Mouse (Mus musculus): ENCODE data around the gene Nmur2. TPM values are rescaled to one million over a fixed set of nuclear protein-coding genes. Genes with fewer than 3 reads are reported as not detected.

Gene Nmur2
- 0.27 and 0.41 TPM in 2 replicates for polyA plus RNA-seq (2015; fragmentation: Nextera tagmentation; extraction: Ambion mirVana)

DNA sequence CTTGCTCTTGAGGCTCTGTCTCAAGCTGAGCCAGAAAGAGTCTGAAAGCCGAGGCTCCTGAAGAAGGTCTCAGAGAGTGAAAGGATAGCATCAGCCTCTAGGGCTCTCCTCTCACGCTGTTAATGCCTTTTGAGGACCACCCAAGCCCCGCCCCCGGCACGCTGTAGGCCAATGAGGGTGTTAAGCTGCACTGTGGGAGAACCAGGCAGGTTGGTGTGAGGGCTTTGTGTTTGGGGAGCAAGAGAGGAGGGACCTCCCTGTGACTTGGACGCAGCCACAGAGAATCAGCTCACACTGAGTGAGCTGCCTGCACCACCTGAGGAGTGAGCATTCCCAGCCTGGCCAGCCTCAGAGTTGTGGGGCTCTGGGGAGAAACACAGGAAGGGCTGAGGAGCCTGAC, at the start of gene Nmur2:
TSS of gene Nmur2 (minus strand) at position 94 of the 400 bp plus-strand sequence.
- H3K4me1 ChIP-seq (ENCODE audit: control insufficient read depth, insufficient read depth, low read length) = peaks cover 4% of the 10 kb centered on the region; the same call in 1 of the 2 replicates
- peak within 1 kb of the TSS; percentile 27; the same call in 1 of the 2 replicates for H3K4me2 ChIP-seq (ENCODE audit: low read length)
- H3K9me3 ChIP-seq (replicated peaks; ENCODE audit: control insufficient read depth, low read length, poor library complexity, severe bottlenecking) = no peaks in the 10 kb centered on the region
- H3K36me3 ChIP-seq (ENCODE audit: control insufficient read depth, insufficient read depth, low read length) = no peaks in the 10 kb centered on the region
- WGBS = 4% methylated on average over 6 of the region's 6 CpGs
- no peaks in the 10 kb centered on the region for H3K27me3 ChIP-seq (ENCODE audit: control insufficient read depth, insufficient read depth, low read depth, low read length)
- ATAC-seq = peak; percentile 36; the same call in 1 of the 2 replicates
- H3K9ac ChIP-seq (ENCODE audit: low read depth, low read length) = no peak within 1 kb of the TSS
- no peak within 1 kb of the TSS for H3K27ac ChIP-seq (ENCODE audit: low read length)
- no peak within 1 kb of the TSS for H3K4me3 ChIP-seq (ENCODE audit: low read depth, low read length)

DNA sequence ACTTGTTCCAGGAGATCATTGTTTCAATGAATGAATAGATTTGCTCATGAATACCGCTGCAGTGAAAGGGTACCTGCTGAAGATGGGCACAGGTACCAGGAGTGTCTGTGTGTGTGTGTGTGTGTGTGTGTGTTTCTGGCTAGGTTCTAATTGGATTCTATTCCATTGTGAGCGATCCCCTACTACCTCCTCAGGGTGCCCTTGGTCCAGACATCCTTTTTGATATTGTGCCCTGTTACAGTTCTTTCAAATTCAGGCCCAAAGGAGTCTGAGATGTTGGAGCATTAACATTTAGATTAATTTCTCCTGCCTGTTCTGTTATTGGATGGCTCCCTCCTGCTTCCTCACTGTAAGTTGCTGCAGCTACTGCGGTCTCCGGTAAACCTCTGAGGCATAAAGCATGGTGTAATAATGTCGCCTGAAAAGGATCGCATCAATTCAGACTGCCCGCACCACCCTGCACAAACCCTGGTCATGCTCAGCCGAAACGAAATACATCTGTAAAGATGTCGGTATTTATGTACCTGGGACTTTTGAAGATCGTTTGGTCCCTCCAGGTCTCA, 48.4 kb upstream of the Nmur2 start:
- Histone ChIP-seq H3K9ac (ENCODE audit: low read depth, low read length) (no peak overlapping the region), H3K27ac (ENCODE audit: low read length) (no peak overlapping the region), H3K9me3 (replicated peaks; ENCODE audit: control insufficient read depth, low read length, poor library complexity, severe bottlenecking) (no peaks in the 10 kb centered on the region), H3K4me3 (ENCODE audit: low read depth, low read length) (no peak overlapping the region), H3K27me3 (ENCODE audit: control insufficient read depth, insufficient read depth, low read depth, low read length) (no peaks in the 10 kb centered on the region), H3K36me3 (ENCODE audit: control insufficient read depth, insufficient read depth, low read length) (no peaks in the 10 kb centered on the region), H3K4me1 (ENCODE audit: control insufficient read depth, insufficient read depth, low read length) (no peaks in the 10 kb centered on the region), H3K4me2 (ENCODE audit: low read length) (no peak overlapping the region)
- ATAC-seq = peak; percentile 56; the same call in 1 of the 2 replicates
- 73% methylated on average over 11 of the region's 11 CpGs for WGBS

DNA sequence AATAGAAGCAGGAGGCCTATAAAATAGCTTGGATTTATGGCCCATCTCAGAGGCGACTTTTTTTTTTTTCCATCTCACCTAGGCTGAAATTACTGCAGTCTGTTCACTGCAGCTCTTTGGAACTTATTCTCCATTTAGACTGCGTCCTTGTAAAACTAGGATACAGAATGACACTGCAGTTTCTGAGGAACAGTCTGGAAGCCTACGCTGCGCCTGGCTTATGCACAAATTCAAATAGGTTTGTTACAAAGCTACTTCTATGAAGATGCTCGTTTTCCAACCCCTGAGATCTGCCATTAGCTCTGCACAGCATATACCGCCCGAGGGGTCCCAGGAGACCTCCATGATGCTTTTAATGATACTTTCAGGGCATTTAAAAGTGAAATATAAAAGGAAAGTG, 31.3 kb upstream of the Nmur2 start:
- Histone ChIP-seq H3K4me3 (ENCODE audit: low read depth, low read length) (no peak overlapping the region), H3K4me1 (ENCODE audit: control insufficient read depth, insufficient read depth, low read length) (no peaks in the 10 kb centered on the region), H3K36me3 (ENCODE audit: control insufficient read depth, insufficient read depth, low read length) (no peaks in the 10 kb centered on the region), H3K27me3 (ENCODE audit: control insufficient read depth, insufficient read depth, low read depth, low read length) (no peaks in the 10 kb centered on the region), H3K4me2 (ENCODE audit: low read length) (no peak overlapping the region), H3K9me3 (replicated peaks; ENCODE audit: control insufficient read depth, low read length, poor library complexity, severe bottlenecking) (no peaks in the 10 kb centered on the region), H3K9ac (ENCODE audit: low read depth, low read length) (no peak overlapping the region), H3K27ac (ENCODE audit: low read length) (no peak overlapping the region)
- 66% methylated on average over 7 of the region's 7 CpGs for WGBS
- no peak for ATAC-seq

DNA sequence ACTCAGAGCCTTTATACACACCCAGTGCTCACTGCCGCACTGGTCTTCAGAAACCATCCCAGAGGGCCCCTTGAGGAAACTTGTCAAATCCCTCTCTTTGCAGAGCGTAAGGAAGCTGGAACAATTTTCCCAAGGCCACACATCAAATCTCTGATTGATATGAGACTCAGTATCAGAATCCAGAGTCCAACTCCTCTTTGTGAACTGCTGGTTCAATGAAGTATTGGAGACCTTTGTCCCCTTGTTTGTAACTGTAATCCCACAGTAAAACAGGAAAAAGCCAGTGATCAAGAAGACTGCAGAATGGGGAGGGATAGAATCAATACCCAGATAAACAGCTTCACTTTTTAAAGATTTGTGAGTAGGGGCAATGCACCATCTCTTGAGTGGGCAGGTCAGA, 28.8 kb upstream of the Nmur2 start:
- Histone ChIP-seq H3K27ac (ENCODE audit: low read length) (no peak overlapping the region), H3K27me3 (ENCODE audit: control insufficient read depth, insufficient read depth, low read depth, low read length) (no peaks in the 10 kb centered on the region), H3K4me3 (ENCODE audit: low read depth, low read length) (no peak overlapping the region), H3K9me3 (replicated peaks; ENCODE audit: control insufficient read depth, low read length, poor library complexity, severe bottlenecking) (no peaks in the 10 kb centered on the region), H3K4me2 (ENCODE audit: low read length) (no peak overlapping the region), H3K36me3 (ENCODE audit: control insufficient read depth, insufficient read depth, low read length) (no peaks in the 10 kb centered on the region), H3K4me1 (ENCODE audit: control insufficient read depth, insufficient read depth, low read length) (no peaks in the 10 kb centered on the region), H3K9ac (ENCODE audit: low read depth, low read length) (no peak overlapping the region)
- 93% methylated on average over 2 of the region's 2 CpGs for WGBS
- ATAC-seq = no peak

DNA sequence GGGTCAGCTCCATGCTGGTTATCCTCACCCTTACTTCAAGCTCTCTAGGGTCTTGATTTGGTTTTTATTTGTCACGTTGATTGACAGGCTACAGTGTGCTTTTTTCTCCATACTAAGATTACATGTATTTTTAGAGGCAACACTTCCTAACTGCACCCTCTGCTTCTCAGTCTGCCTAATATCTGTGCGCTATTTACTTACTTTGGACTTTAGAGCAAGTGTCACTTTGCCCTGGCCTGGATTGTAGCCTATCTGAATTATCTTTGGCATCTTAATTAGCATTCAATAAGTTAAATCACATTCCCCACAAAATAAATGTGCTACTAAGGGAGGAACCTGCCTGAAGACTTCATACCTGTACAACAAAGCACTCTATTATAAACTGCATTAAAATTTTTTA, 24.3 kb upstream of the Nmur2 start:
- Histone ChIP-seq H3K9ac (ENCODE audit: low read depth, low read length) (no peak overlapping the region), H3K4me2 (ENCODE audit: low read length) (no peak overlapping the region), H3K27ac (ENCODE audit: low read length) (no peak overlapping the region), H3K9me3 (replicated peaks; ENCODE audit: control insufficient read depth, low read length, poor library complexity, severe bottlenecking) (no peaks in the 10 kb centered on the region), H3K36me3 (ENCODE audit: control insufficient read depth, insufficient read depth, low read length) (no peaks in the 10 kb centered on the region), H3K4me1 (ENCODE audit: control insufficient read depth, insufficient read depth, low read length) (no peaks in the 10 kb centered on the region), H3K4me3 (ENCODE audit: low read depth, low read length) (no peak overlapping the region), H3K27me3 (ENCODE audit: control insufficient read depth, insufficient read depth, low read depth, low read length) (no peaks in the 10 kb centered on the region)
- WGBS = 86% methylated on average over 2 of the region's 2 CpGs
- no peak for ATAC-seq

DNA sequence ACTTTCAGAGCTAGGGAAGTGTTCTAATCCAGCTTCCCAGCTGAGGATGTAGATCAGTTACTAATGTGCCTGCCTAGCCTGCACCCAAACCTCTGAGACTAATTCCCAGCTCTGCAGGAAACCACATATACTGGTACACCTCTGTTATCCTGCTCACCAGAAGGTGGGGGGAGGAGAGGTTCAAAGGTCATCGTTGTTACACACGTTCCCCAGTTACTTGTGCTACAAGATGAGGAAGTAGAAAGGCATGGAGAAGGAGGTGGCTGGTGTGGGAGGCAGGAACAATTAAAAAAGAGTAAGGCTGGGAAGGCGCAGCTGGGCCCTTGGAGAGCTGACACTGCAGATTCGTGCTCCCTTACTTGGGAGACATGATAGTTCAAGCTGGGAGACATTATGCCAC, 23.8 kb upstream of the Nmur2 start:
- no peaks in the 10 kb centered on the region for H3K27me3 ChIP-seq (ENCODE audit: control insufficient read depth, insufficient read depth, low read depth, low read length)
- H3K4me3 ChIP-seq (ENCODE audit: low read depth, low read length) = no peak overlapping the region
- no peaks in the 10 kb centered on the region for H3K36me3 ChIP-seq (ENCODE audit: control insufficient read depth, insufficient read depth, low read length)
- H3K4me2 ChIP-seq (ENCODE audit: low read length) = no peak overlapping the region
- WGBS = 58% methylated on average over 4 of the region's 4 CpGs
- no peak overlapping the region for H3K9ac ChIP-seq (ENCODE audit: low read depth, low read length)
- no peaks in the 10 kb centered on the region for H3K4me1 ChIP-seq (ENCODE audit: control insufficient read depth, insufficient read depth, low read length)
- no peak for ATAC-seq
- H3K9me3 ChIP-seq (replicated peaks; ENCODE audit: control insufficient read depth, low read length, poor library complexity, severe bottlenecking) = no peaks in the 10 kb centered on the region
- H3K27ac ChIP-seq (ENCODE audit: low read length) = no peak overlapping the region

DNA sequence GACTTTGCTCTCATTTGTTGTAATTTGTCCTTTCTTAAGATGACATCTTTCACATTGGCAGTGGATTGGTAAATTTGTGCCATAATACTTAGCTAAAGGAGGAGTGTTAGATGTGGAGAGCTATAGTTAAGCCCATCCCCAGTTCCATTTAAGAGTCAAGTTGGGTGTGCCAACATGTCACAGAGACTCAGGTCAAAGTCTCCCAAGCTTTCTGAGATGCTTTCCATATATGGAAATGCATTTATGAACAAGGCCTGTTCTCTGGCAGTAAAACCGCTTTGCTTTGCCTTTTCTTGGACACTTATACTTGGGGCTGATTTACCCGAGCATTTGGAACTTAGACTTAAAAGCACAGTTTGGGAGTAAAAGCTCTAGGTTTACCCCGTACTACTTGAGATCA, 18.4 kb upstream of the Nmur2 start:
- Histone ChIP-seq H3K36me3 (ENCODE audit: control insufficient read depth, insufficient read depth, low read length) (no peaks in the 10 kb centered on the region), H3K9me3 (replicated peaks; ENCODE audit: control insufficient read depth, low read length, poor library complexity, severe bottlenecking) (no peaks in the 10 kb centered on the region), H3K4me2 (ENCODE audit: low read length) (no peak overlapping the region), H3K4me3 (ENCODE audit: low read depth, low read length) (no peak overlapping the region), H3K4me1 (ENCODE audit: control insufficient read depth, insufficient read depth, low read length) (no peaks in the 10 kb centered on the region), H3K27me3 (ENCODE audit: control insufficient read depth, insufficient read depth, low read depth, low read length) (no peaks in the 10 kb centered on the region), H3K9ac (ENCODE audit: low read depth, low read length) (no peak overlapping the region), H3K27ac (ENCODE audit: low read length) (no peak overlapping the region)
- 84% methylated on average over 3 of the region's 3 CpGs for WGBS
- no peak for ATAC-seq

DNA sequence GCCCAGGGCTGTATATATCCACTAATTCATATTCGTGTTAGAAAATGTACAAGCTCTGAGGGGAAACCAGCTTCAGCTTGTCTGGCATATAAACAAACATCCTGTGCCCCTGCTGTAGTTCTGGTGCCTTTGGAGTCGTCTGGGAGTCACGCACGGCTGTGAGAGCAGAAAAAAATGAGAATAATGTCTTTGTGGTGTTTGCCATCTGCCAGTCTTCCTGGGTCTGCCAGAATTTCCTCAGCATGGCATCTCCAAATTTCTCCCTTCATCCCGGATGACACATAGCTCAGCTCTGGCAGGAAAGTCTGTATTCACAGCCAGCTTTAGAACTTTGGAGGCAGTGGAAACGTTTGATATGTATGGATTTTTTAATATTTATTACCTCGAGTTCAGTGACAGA, 13.6 kb upstream of the Nmur2 start:
- H3K4me1 ChIP-seq (ENCODE audit: control insufficient read depth, insufficient read depth, low read length) = no peaks in the 10 kb centered on the region

DNA sequence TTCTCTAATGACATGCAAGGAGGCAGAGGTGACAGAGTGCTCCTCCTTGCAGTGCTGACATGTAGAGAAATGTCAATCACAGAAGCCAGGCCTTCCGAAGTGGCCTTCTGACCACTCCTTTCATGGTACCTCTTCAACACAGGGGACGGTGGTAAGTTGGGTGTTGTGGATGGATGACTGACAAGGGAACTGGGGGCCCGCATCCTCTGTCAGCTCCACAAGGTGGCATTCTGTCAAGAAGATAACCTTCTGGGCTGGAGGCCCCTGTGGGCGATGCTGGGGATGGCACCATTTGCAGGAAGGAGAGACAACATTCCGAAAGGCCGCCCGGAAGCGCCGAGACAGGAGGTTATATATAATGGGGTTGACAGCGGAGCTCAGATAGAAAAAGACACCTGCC, 14.0 kb downstream of the Nmur2 start:
- Histone ChIP-seq H3K36me3 (ENCODE audit: control insufficient read depth, insufficient read depth, low read length) (no peaks in the 10 kb centered on the region), H3K4me1 (ENCODE audit: control insufficient read depth, insufficient read depth, low read length) (no peaks in the 10 kb centered on the region), H3K9me3 (replicated peaks; ENCODE audit: control insufficient read depth, low read length, poor library complexity, severe bottlenecking) (no peaks in the 10 kb centered on the region), H3K27me3 (ENCODE audit: control insufficient read depth, insufficient read depth, low read depth, low read length) (no peaks in the 10 kb centered on the region), H3K4me3 (ENCODE audit: low read depth, low read length) (no peak overlapping the region), H3K9ac (ENCODE audit: low read depth, low read length) (no peak overlapping the region), H3K27ac (ENCODE audit: low read length) (no peak overlapping the region), H3K4me2 (ENCODE audit: low read length) (no peak overlapping the region)
- WGBS = 88% methylated on average over 10 of the region's 10 CpGs
- no peak for ATAC-seq

More for the DNA sequence above, 13.6 kb upstream of the Nmur2 start:
- 65% methylated on average over 7 of the region's 7 CpGs for WGBS
- Histone ChIP-seq H3K27me3 (ENCODE audit: control insufficient read depth, insufficient read depth, low read depth, low read length) (no peaks in the 10 kb centered on the region), H3K9ac (ENCODE audit: low read depth, low read length) (no peak overlapping the region), H3K4me2 (ENCODE audit: low read length) (no peak overlapping the region), H3K27ac (ENCODE audit: low read length) (no peak overlapping the region), H3K4me3 (ENCODE audit: low read depth, low read length) (no peak overlapping the region), H3K36me3 (ENCODE audit: control insufficient read depth, insufficient read depth, low read length) (no peaks in the 10 kb centered on the region), H3K9me3 (replicated peaks; ENCODE audit: control insufficient read depth, low read length, poor library complexity, severe bottlenecking) (no peaks in the 10 kb centered on the region)
- ATAC-seq = no peak

All from midbrain, embryonic 16.5 days (tissue).